Mouse (Mus musculus) G1E (cell line): Measurements from ENCODE around the gene Rfx8. TPM values are rescaled to one million over a fixed set of nuclear protein-coding genes. Genes with fewer than 3 reads are reported as not detected.
"Not testable (repeated sequence)": the region's sequence is repeated elsewhere in the genome, so short reads cannot be mapped to it uniquely, and the experiment has no call there.

Experiments
- ATAC-seq: 2 replicates; pipeline ENCODE4 v1.8.0; 2016; ENCODE audit warnings: mild to moderate bottlenecking; ENCODE audit not compliant: insufficient number of reproducible peaks, poor library complexity, low FRiP score, severe bottlenecking; ENCODE audit errors: extremely low read depth
- DNase-seq: peaks from one replicate; pipeline ENCODE4 v3.0.0; 2012; ENCODE audit warnings: low spot score
- H3K27me3 ChIP-seq: 2 replicates; pipeline ENCODE4 v1.6.1; 2012; ENCODE audit warnings: mild to moderate bottlenecking, low read length, inconsistent platforms; ENCODE audit not compliant: insufficient read depth
- H3K36me3 ChIP-seq: replicated peaks from 2 replicates; pipeline ENCODE3; 2012; ENCODE audit warnings: mild to moderate bottlenecking, inconsistent platforms
- H3K4me1 ChIP-seq: 2 replicates; pipeline ENCODE4 v1.6.1; 2012; ENCODE audit warnings: low read depth, low read length, inconsistent platforms, mixed read lengths; ENCODE audit not compliant: insufficient read depth
- H3K4me3 ChIP-seq: 2 replicates; pipeline ENCODE4 v1.5.1; 2012; ENCODE audit warnings: low read depth, mild to moderate bottlenecking, inconsistent platforms, low read length, moderate library complexity, mixed read lengths
- H3K9me3 ChIP-seq: replicated peaks from 2 replicates; pipeline ENCODE4 v1.6.1; 2012; ENCODE audit warnings: inconsistent platforms
- CTCF ChIP-seq: IDR thresholded peaks from 2 replicates; pipeline ENCODE4 v1.5.1; 2012; ENCODE audit warnings: low read depth, low read length, inconsistent platforms, mixed read lengths
- GATA1 ChIP-seq: IDR thresholded peaks from 2 replicates; pipeline ENCODE4 v1.6.1; 2012; ENCODE audit warnings: borderline replicate concordance, low read length, inconsistent platforms, mixed read lengths
- GATA2 ChIP-seq: IDR thresholded peaks from 2 replicates; pipeline ENCODE4 v1.6.1; 2012; ENCODE audit warnings: low read depth, low read length, inconsistent platforms, borderline replicate concordance
- POLR2AphosphoS5 ChIP-seq: IDR thresholded peaks from 2 replicates; pipeline ENCODE4 v1.6.1; 2012; ENCODE audit warnings: low read depth, low read length, inconsistent platforms; ENCODE audit not compliant: insufficient replicate concordance
- TAL1 ChIP-seq: conservative IDR thresholded peaks from 2 replicates; pipeline ENCODE4 v1.6.1; 2012; ENCODE audit warnings: low read depth, low read length, inconsistent platforms, mixed read lengths
- polyA plus RNA-seq: library from polyadenylated mRNA; stranded (reverse); fragments of >175 nt; gene quantifications from 2 replicates; pipeline ENCODE4 v1.2.3, GENCODE M21; 2012
- total RNA-seq, 2 experiments: library from RNA; stranded (forward) in 1 of 2; stranded (reverse) in 1 of 2; fragments of 200-1000 nt in 1 of 2; fragments of >200 nt in 1 of 2; fragmentation: Nextera tagmentation in 1 of 2; gene quantifications; 2 replicates each; pipeline ENCODE4 v1.2.3; 2014 to 2017

Gene Rfx8
- total and polyA plus RNA-seq, 3 experiments: 0.22 TPM; not detected in 2

GRCm38 (mm10) chr1:39664039-39664625 lies 56.7 kb downstream of the Rfx8 start:
- no peak for ATAC-seq
- TF ChIP-seq TAL1: no peak
- no peak for TF ChIP-seq POLR2AphosphoS5
- no peak for TF ChIP-seq CTCF
- no peak for TF ChIP-seq GATA2
- TF ChIP-seq GATA1: no peak
- peaks cover 3% of the 10 kb centered on the region for H3K4me1 ChIP-seq
- no peak overlapping the region for H3K4me3 ChIP-seq
- peaks cover 4% of the 10 kb centered on the region; the same call in 1 of the 2 replicates for H3K27me3 ChIP-seq
- no peaks in the 10 kb centered on the region for H3K36me3 ChIP-seq
- H3K9me3 ChIP-seq: no peaks in the 10 kb centered on the region
- DNase-seq: no peak

- Histone ChIP-seq H3K36me3 (no peaks in the 10 kb centered on the region), H3K4me1 (peaks cover 3% of the 10 kb centered on the region), H3K4me3 (no peak overlapping the region), H3K9me3 (no peaks in the 10 kb centered on the region), H3K27me3 (peaks cover 5% of the 10 kb centered on the region; the same call in 1 of the 2 replicates)
- no peak for ATAC-seq
- TF ChIP-seq GATA1: no peak
- no peak for TF ChIP-seq TAL1
- TF ChIP-seq GATA2: no peak
- no peak for TF ChIP-seq POLR2AphosphoS5
- no peak for TF ChIP-seq CTCF
- DNase-seq: no peak
Measured at GRCm38 (mm10) chr1:39663050-39663449, 57.7 kb downstream of the Rfx8 start.

GRCm38 (mm10) chr1:39656976-39657529 lies 63.7 kb downstream of the Rfx8 start:
- peaks cover 16% of the 10 kb centered on the region for H3K27me3 ChIP-seq
- no peaks in the 10 kb centered on the region for H3K9me3 ChIP-seq
- no peak for TF ChIP-seq GATA1
- TF ChIP-seq CTCF: no peak
- no peak for TF ChIP-seq GATA2
- DNase-seq (no peak), ATAC-seq (no peak)
- H3K4me3 ChIP-seq: no peak overlapping the region
- H3K4me1 ChIP-seq: no peaks in the 10 kb centered on the region
- no peaks in the 10 kb centered on the region for H3K36me3 ChIP-seq

- H3K4me1 ChIP-seq, DNase-seq, H3K36me3 ChIP-seq, H3K9me3 ChIP-seq, H3K4me3 ChIP-seq, ATAC-seq: not testable (repeated sequence)
- peaks cover 24% of the 10 kb centered on the region for H3K27me3 ChIP-seq
Measured at GRCm38 (mm10) chr1:39654901-39655300, 65.9 kb downstream of the Rfx8 start.

GRCm38 (mm10) chr1:39653028-39653427 lies 67.8 kb downstream of the Rfx8 start:
- TF ChIP-seq TAL1 (no peak), POLR2AphosphoS5 (no peak), CTCF (no peak), GATA2 (no peak), GATA1 (no peak)
- H3K36me3 ChIP-seq: no peaks in the 10 kb centered on the region
- ATAC-seq (no peak), DNase-seq (no peak)
- H3K4me1 ChIP-seq: peaks cover 4% of the 10 kb centered on the region; the same call in 1 of the 2 replicates
- no peaks in the 10 kb centered on the region for H3K9me3 ChIP-seq
- no peak overlapping the region for H3K4me3 ChIP-seq
- H3K27me3 ChIP-seq: peaks cover 25% of the 10 kb centered on the region

- Histone ChIP-seq H3K36me3 (no peaks in the 10 kb centered on the region), H3K4me3 (no peak within 1 kb of the TSS; the same call in 1 of the 2 replicates), H3K4me1 (peaks cover 4% of the 10 kb centered on the region; the same call in 1 of the 2 replicates), H3K27me3 (peaks cover 17% of the 10 kb centered on the region), H3K9me3 (no peaks in the 10 kb centered on the region)
- DNase-seq: no peak
- TF ChIP-seq POLR2AphosphoS5 (no peak), GATA2 (no peak), TAL1 (no peak), GATA1 (no peak)
- no peak for ATAC-seq
Measured at GRCm38 (mm10) chr1:39651241-39651548, 69.6 kb downstream of the Rfx8 start, which contains the start of gene Creg2. Gene Creg2 (minus strand): TSS chr1:39651474.
